Comparison of ENCODE assay signal across 9 mouse cellular contexts in the genomic region with DNA sequence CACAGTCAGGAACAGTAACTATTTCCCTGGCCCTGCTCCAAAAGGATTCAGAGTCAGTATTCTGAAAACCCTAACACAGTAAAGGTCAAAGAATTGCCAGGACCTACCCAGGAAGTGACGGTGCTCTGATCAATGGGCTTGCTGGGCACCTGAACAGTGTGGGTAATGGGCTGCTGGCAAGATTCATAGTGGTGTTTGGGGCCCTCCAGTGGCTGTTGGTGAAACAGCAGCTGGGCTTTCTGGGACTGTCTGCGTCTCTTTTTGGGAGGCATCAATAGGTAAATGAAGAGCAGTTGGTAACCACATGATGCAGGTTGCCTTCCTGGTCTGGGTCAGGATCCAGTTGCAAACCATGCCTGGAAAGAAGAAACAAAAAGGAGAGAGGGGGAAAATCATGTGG. TPM values are rescaled to one million over a fixed set of nuclear protein-coding genes. Genes with fewer than 3 reads are reported as not detected.
DNase-seq lines count a peak whose midpoint lies in the region; TF ChIP-seq lines count a peak whose summit lies in the region.
"Had no signal": no experiment of that assay in that cellular context is flagged by ENCODE, and none has a peak within 500 bp of the region (broad histone marks: within the 10 kb centered on the region; RNA-seq: fewer than 3 reads in every experiment).

No protein-coding gene starts in this region.

- DNase-seq in 3T3-L1 (ENCODE audit: low read depth, low spot score) = peak; percentile 83
- peak; percentile 77 to 79 for DNase-seq in B cell, adult 2 months
- peak; percentile 36 to 46 for DNase-seq in adrenal gland, postnatal 4 days (ENCODE audit: low spot score in 2 of 2)
- DNase-seq in kidney, postnatal 14 days = peak; percentile 77
- peak; percentile 73 for DNase-seq in lung, adult 2 months
- DNase-seq in right cerebral cortex, postnatal 14 days = peak; percentile 69

- TF ChIP-seq CTCF in embryonic fibroblast, embryonic 13.5 days (IDR thresholded peaks at IDR 0.05; ENCODE audit: borderline replicate concordance, insufficient read depth, low read length) = peak; percentile 42; the same call in 1 of the 2 replicates
- peak; percentile 85 for TF ChIP-seq CTCF in lung, adult 2 months (IDR thresholded peaks at IDR 0.05; ENCODE audit: insufficient read depth, low read length)

- 20% methylated on average over 2 of the region's 2 CpGs for WGBS in lung, adult 2 months

- no peak for TF ChIP-seq POLR2A in embryonic fibroblast, embryonic 13.5 days (IDR thresholded peaks at IDR 0.05; ENCODE audit: low read depth, low read length)
- TF ChIP-seq POLR2A in lung, adult 2 months (IDR thresholded peaks at IDR 0.05; ENCODE audit: borderline replicate concordance, extremely low read depth, low read depth, low read length) = no peak

- H3K4me1 ChIP-seq in embryonic fibroblast, embryonic 13.5 days (ENCODE audit: control insufficient read depth, insufficient read depth, low read length) = peaks cover 9% of the 10 kb centered on the region; the same call in 1 of the 2 replicates
- peaks cover 3% of the 10 kb centered on the region; the same call in 1 of the 2 replicates for H3K4me1 ChIP-seq in lung, adult 2 months (ENCODE audit: control insufficient read depth, insufficient read depth, low read length)

- H3K4me3 ChIP-seq in embryonic fibroblast, embryonic 13.5 days (ENCODE audit: insufficient read depth, low read length) = no peak overlapping the region
- H3K4me3 ChIP-seq in lung, adult 2 months (replicated peaks; ENCODE audit: extremely low read depth, low read depth, low read length) = no peak overlapping the region

- no peak overlapping the region for H3K27ac ChIP-seq in embryonic fibroblast, embryonic 13.5 days (ENCODE audit: insufficient read depth, low read length)

RNA-seq across cellular contexts. Expression of gene Tulp3, which starts 3.3 kb away (rescaled TPM):
- 10 to 100 TPM; 39.8 to 41.9 TPM for total RNA-seq in adrenal gland, postnatal 4 days (2021)
- 56.8 and 67.0 TPM in 2 replicates for polyA plus RNA-seq in embryonic fibroblast, embryonic 13.5 days (2011; ENCODE audit: insufficient read length, low read depth, missing spikeins)
- polyA plus RNA-seq in lung, adult 2 months (2012; rRNA removed) = 15.7 and 21.5 TPM in 2 replicates

RNA-seq across cellular contexts. Expression of gene Rhno1, which starts 3.7 kb away (rescaled TPM):
- 10 to 100 TPM; 35.0 to 36.9 TPM for total RNA-seq in adrenal gland, postnatal 4 days (2021)
- polyA plus RNA-seq in embryonic fibroblast, embryonic 13.5 days (2011; ENCODE audit: insufficient read length, low read depth, missing spikeins) = 39.6 TPM in 2 replicates
- polyA plus RNA-seq in lung, adult 2 months (2012; rRNA removed) = 8.1 and 11.8 TPM in 2 replicates

RNA-seq across cellular contexts. Expression of gene Foxm1, which starts 3.8 kb away (rescaled TPM):
- total RNA-seq in adrenal gland, postnatal 4 days (2021) = 10 to 100 TPM; 28.7 to 32.9 TPM
- 41.6 and 45.7 TPM in 2 replicates for polyA plus RNA-seq in embryonic fibroblast, embryonic 13.5 days (2011; ENCODE audit: insufficient read length, low read depth, missing spikeins)
- 3.0 and 5.5 TPM in 2 replicates for polyA plus RNA-seq in lung, adult 2 months (2012; rRNA removed)

RNA-seq across cellular contexts. Expression of gene Tex52, which starts 16.3 kb away (rescaled TPM):
- not detected for total RNA-seq in adrenal gland, postnatal 4 days (2021)
- not detected in 2 replicates for polyA plus RNA-seq in embryonic fibroblast, embryonic 13.5 days (2011; ENCODE audit: insufficient read length, low read depth, missing spikeins)
- polyA plus RNA-seq in lung, adult 2 months (2012; rRNA removed) = 0.10 and 0.18 TPM in 2 replicates

RNA-seq across cellular contexts. Expression of gene Gm44596, which starts 16.3 kb away (rescaled TPM):
- total RNA-seq in adrenal gland, postnatal 4 days (2021) = not detected
- polyA plus RNA-seq in embryonic fibroblast, embryonic 13.5 days (2011; ENCODE audit: insufficient read length, low read depth, missing spikeins) = not detected in 2 replicates
- polyA plus RNA-seq in lung, adult 2 months (2012; rRNA removed) = not detected in 2 replicates
- polyA plus RNA-seq: heart, embryonic 14.5 days; neural tube, embryonic 14.5 days had no signal
